Mouse (Mus musculus): ENCODE results near the gene Xylt2.

DNA sequence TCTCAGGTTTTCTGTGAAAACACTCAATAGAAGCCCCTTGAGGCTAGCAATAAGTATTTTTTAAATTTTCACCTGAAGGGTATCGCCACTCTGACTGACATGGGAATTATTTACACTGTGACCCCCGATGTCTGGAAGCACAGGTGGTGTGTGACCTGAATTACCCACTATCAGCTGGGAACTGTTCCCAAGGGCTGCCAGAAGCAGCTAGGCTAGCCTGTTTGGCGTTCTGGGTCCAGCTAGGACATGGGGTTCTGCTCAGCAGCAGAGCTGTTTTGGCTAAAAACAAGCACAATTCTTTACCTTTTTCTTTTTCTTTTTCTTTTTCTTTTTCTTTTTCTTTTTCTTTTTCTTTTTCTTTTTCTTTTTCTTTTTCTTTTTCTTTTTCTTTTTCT, 24.9 kb upstream of the Xylt2 start:
- TF ChIP-seq CTCF (IDR thresholded peaks at IDR 0.05; ENCODE audit: borderline replicate concordance, control insufficient read depth, extremely low read depth, insufficient read depth, low read length, poor library complexity) (no peak), POLR2A (IDR thresholded peaks at IDR 0.05; ENCODE audit: control insufficient read depth, extremely low read depth, insufficient read depth, low read length, poor library complexity) (no peak)
